Mouse (Mus musculus) stomach, embryonic 16.5 days (tissue): ENCODE measurements around the gene Arl3. TPM values are rescaled to one million over a fixed set of nuclear protein-coding genes. Genes with fewer than 3 reads are reported as not detected.

Experiments
- ATAC-seq: fragments of 200-750 bp; cut with Nextera tagmentation; 2 replicates; pipeline ENCODE4 v1.8.0; 2017; ENCODE audit warnings: moderate number of reproducible peaks, moderate TSS enrichment; ENCODE audit not compliant: insufficient read depth, low FRiP score
- H3K27ac ChIP-seq: fragments of 300-500 bp; sonication (generic); 2 replicates; pipeline ENCODE4 v1.5.1; 2014; ENCODE audit warnings: low read length
- H3K27me3 ChIP-seq: fragments of 300-500 bp; sonication (generic); 2 replicates; pipeline ENCODE4 v1.6.1; 2014; ENCODE audit warnings: low read length, control low read depth, mixed read lengths; ENCODE audit not compliant: control insufficient read depth, insufficient read depth
- H3K36me3 ChIP-seq: fragments of 300-500 bp; sonication (generic); 2 replicates; pipeline ENCODE4 v1.6.1; 2014; ENCODE audit warnings: low read length; ENCODE audit not compliant: control insufficient read depth, insufficient read depth
- H3K4me1 ChIP-seq: fragments of 300-500 bp; sonication (generic); 2 replicates; pipeline ENCODE4 v1.6.1; 2014; ENCODE audit warnings: low read length, control low read depth, mixed read lengths; ENCODE audit not compliant: control insufficient read depth, insufficient read depth
- H3K4me2 ChIP-seq: fragments of 300-500 bp; sonication (generic); 2 replicates; pipeline ENCODE4 v1.6.1; 2014; ENCODE audit warnings: low read depth, low read length, mixed read lengths
- H3K4me3 ChIP-seq: fragments of 300-500 bp; sonication (generic); replicated peaks from 2 replicates; pipeline ENCODE4 v1.5.1; 2014; ENCODE audit warnings: mild to moderate bottlenecking, low read length
- H3K9ac ChIP-seq: fragments of 300-500 bp; sonication (generic); 2 replicates; pipeline ENCODE4 v1.6.1; 2014; ENCODE audit warnings: low read length
- H3K9me3 ChIP-seq: fragments of 300-500 bp; sonication (generic); replicated peaks from 2 replicates; pipeline ENCODE4 v1.6.1; 2016; ENCODE audit warnings: low read length, control low read depth; ENCODE audit not compliant: control insufficient read depth
- WGBS: fragments of 180-500 bp; shearing (Covaris S2); extraction: QIAGEN DNeasy Blood & Tissue Kit; methylation state at CpG from one replicate; pipeline ENCODE4 v1.1.7; 2014; 5-methylcytosine and 5-hydroxymethylcytosine counted together
- polyA plus RNA-seq: library from polyadenylated mRNA; unstranded; fragments of >200 nt; fragmentation: Nextera tagmentation; extraction: Ambion mirVana; gene quantifications from 2 replicates; pipeline ENCODE4 v1.2.1, GENCODE M21; 2015

Arl3 gene
- polyA plus RNA-seq, 1 experiment from 2014 or later: 105 TPM

DNA sequence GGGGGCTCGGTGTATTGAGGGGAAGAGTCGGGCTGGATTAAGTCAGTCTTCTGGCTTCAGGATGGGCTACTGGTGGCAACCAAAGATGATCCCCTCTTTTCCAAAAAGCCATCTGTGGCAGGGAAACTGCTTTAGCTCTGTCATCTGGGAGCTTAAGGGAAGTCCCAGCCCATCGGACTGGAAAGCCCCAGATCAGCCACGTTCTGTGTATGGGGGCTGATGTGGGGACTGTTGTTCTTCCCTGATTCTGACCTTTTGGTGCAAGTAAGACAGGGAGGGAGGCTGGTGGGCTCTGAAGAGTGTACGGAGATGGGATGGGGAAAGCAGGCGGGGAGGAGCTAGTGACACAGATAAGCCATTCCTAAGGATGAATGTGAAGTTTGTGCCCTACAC, 48.9 kb downstream of the Arl3 start:
- Histone ChIP-seq H3K27ac (peak overlapping the region; percentile 83), H3K27me3 (no peaks in the 10 kb centered on the region), H3K4me3 (peak overlapping the region; percentile 12), H3K9me3 (no peaks in the 10 kb centered on the region), H3K4me2 (peak overlapping the region; percentile 50), H3K36me3 (no peaks in the 10 kb centered on the region), H3K4me1 (peaks cover 54% of the 10 kb centered on the region), H3K9ac (peak overlapping the region; percentile 52)
- no peak for ATAC-seq
- 13% methylated on average over 6 of the region's 6 CpGs for WGBS

DNA sequence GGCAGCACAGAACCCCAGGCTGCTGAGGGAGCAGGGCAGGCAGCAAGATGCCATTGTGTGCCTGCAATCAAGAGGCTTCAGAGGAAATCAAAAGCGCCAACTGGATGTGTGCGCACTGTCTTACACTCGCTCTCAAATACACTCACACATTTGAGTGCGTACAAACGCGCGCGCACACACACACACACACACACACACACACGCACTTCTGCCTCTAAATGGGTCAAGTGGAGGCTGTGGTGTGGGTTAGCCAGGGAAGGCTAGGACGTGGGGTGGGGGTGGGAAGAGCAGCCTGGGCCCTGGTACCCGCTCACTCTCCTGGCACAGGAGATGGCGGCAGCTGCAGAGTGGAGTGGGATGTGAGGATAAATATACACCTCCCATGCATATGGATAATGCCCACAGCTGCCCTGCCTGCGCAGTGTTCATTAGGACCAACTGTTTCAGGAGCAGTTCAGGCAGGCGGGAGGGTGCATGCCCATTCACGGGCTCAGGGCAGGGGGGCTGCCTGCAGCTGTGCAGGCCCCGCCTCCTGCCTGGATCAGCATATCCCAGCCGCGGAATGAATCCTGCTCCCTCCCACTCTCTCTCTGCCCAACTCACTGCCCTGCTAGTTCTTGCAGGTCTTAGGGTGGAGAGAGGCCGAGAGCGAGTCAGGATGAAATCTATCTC, 49.4 kb downstream of the Arl3 start:
- Histone ChIP-seq H3K4me1 (peaks cover 54% of the 10 kb centered on the region), H3K36me3 (no peaks in the 10 kb centered on the region), H3K9ac (peak overlapping the region; percentile 56), H3K9me3 (no peaks in the 10 kb centered on the region), H3K27ac (peak overlapping the region; percentile 83), H3K4me3 (peak overlapping the region; percentile 12), H3K4me2 (peak overlapping the region; percentile 50), H3K27me3 (no peaks in the 10 kb centered on the region)
- peak; percentile 75 for ATAC-seq
- WGBS: 11% methylated on average over 20 of the region's 20 CpGs

DNA sequence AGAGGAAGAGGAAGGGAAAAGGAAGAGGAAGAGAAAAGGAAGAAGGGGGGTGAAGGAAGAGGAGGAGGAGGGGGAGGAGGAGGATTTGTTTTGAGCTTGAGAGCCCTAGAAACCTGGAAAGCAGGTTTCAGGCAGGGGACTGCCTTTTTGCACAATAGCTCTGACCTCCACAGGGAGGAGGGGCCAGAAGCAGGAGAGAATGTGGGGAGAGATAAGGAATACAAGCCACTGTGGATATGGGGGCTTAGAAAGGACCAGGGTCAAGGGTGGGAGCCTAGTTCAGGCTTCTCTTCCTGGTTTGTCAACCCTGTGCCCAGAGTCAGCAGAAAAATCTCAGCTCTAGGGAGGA, 49.9 kb downstream of the Arl3 start:
- Histone ChIP-seq H3K9me3 (no peaks in the 10 kb centered on the region), H3K4me1 (peaks cover 55% of the 10 kb centered on the region), H3K27ac (peak overlapping the region; percentile 83), H3K4me2 (peak overlapping the region; percentile 50), H3K36me3 (no peaks in the 10 kb centered on the region), H3K9ac (peak overlapping the region; percentile 56; the same call in 1 of the 2 replicates), H3K27me3 (no peaks in the 10 kb centered on the region), H3K4me3 (no peak overlapping the region)
- no peak for ATAC-seq

DNA sequence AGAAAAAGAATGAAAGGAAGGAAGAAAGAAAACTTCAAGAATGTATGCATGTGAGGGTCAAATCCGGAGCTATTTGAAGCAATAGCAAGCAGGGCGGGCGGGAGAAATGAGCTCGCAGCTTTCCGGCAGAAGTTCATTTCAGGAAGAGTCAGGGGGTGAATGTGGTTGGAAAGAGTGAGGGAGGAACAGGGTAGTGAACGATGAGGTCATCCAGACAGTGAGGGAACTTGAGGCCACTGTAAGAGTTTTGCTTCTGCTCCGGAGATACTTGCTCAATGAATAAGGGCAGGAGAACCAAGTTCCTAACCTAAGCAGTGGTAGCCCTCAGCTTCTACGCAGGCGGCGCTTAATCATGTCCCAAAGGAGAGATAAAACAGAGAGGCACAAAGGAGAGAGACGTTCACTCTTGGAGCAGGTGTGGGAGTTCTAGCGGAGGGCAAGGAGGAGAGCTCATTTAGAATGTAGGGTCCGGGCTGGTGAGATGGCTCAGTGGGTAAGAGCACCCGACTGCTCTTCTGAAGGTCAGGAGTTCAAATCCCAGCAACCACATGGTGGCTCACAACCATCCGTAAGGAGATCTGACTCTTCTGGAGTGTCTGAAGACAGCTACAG, 50.5 kb downstream of the Arl3 start:
- Histone ChIP-seq H3K9me3 (no peaks in the 10 kb centered on the region), H3K4me3 (no peak overlapping the region), H3K27ac (peak overlapping the region; percentile 83), H3K9ac (no peak overlapping the region), H3K4me2 (no peak overlapping the region), H3K4me1 (peaks cover 55% of the 10 kb centered on the region), H3K36me3 (no peaks in the 10 kb centered on the region), H3K27me3 (no peaks in the 10 kb centered on the region)
- WGBS: 20% methylated on average over 15 of the region's 15 CpGs
- ATAC-seq: no peak

DNA sequence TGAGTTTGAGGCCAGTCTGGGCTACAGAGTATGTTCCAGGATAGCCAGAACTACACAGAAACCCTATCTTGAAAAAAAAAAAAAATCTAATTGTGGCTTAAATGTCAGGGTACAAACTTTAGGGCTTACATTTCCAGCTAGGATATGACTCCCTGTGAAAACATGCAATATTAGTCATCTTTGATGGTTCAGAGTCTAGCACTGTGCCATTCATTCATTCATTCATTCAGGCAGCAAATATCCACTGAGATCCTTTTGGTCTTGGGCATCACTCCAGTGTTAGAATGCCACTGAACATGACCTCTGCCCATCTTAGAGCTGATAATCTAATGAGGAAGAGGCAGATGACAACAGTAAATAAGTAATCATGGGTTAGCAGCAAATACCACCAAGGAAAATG, 51.3 kb downstream of the Arl3 start:
- Histone ChIP-seq H3K9ac (no peak overlapping the region), H3K9me3 (no peaks in the 10 kb centered on the region), H3K4me2 (no peak overlapping the region), H3K36me3 (no peaks in the 10 kb centered on the region), H3K27ac (no peak overlapping the region), H3K4me3 (no peak overlapping the region), H3K4me1 (peaks cover 64% of the 10 kb centered on the region), H3K27me3 (no peaks in the 10 kb centered on the region)
- no peak for ATAC-seq

DNA sequence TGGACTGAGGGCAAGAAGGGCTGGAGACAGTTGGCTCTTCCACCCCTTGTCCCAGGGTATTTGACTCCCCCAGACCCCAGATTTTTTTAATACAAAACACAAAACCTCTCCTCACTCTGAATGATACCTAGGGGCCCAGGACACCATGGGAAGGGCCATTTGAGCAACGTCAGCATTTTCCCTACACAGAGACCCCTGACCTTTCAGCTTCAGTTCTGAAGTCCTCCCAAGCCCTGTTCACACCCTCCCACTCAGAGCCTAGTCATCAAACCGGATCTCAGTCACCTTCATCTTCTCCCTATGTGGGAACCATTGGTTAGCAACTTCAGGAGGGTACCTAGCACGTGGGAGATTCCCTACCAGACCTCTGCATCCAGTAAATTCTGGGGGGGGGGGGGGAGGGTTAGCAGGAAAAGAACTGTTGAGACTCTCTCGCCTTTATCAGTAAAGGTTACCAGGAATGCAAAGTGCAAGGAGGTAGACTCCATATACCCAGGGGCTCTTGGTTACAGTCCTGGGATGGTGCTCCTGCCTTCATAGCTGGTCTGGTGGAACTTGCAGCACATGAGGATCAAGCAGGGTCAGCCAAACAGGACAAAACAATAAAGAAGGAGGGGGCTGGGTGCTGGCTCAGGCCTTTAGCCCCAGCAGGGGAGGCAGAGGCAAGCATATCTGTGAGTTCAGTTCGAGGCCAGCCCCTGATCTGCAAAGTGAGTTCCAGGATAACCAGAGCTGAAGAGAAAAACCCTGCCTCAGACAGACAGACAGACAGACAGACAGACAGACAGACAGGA, 54.0 kb downstream of the Arl3 start:
- Histone ChIP-seq H3K4me3 (no peak overlapping the region), H3K27ac (peak overlapping the region; percentile 77), H3K9me3 (no peaks in the 10 kb centered on the region), H3K4me2 (peak overlapping the region; percentile 55), H3K36me3 (peaks cover 16% of the 10 kb centered on the region), H3K4me1 (peaks cover 48% of the 10 kb centered on the region), H3K9ac (peak overlapping the region; percentile 63; the same call in 1 of the 2 replicates), H3K27me3 (no peaks in the 10 kb centered on the region)
- WGBS: 20% methylated on average over 5 of the region's 5 CpGs
- ATAC-seq: no peak

DNA sequence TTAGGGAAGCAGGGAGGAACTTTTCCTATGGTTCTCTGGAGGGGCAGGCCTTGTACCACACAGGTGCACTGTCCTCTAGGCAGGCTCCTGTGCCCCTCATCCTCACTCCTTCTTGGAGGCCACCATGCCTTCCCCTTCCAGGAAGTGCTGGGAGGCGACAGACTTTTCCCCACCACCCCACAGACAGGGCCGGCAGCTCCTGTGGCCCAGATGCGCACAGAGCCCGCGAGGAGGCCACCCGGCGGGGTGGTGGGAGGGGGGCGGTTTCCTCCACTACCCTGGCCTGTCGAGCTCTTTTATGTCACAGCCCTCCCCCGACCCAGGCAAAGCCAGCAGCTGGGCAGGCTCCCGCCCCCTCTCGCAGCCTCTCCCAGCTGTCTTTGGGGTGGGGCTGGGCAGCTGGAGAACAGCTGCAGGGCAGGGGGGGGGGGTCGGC, 54.6 kb downstream of the Arl3 start:
- H3K4me3 ChIP-seq: peak overlapping the region; percentile 19
- peak overlapping the region; percentile 63 for H3K9ac ChIP-seq
- H3K27me3 ChIP-seq: no peaks in the 10 kb centered on the region
- peak; percentile 75 for ATAC-seq
- peaks cover 21% of the 10 kb centered on the region for H3K36me3 ChIP-seq
- no peaks in the 10 kb centered on the region for H3K9me3 ChIP-seq
- peak overlapping the region; percentile 55 for H3K4me2 ChIP-seq
- peaks cover 42% of the 10 kb centered on the region for H3K4me1 ChIP-seq
- H3K27ac ChIP-seq: peak overlapping the region; percentile 77
- under 1% methylated on average over 12 of the region's 13 CpGs for WGBS

DNA sequence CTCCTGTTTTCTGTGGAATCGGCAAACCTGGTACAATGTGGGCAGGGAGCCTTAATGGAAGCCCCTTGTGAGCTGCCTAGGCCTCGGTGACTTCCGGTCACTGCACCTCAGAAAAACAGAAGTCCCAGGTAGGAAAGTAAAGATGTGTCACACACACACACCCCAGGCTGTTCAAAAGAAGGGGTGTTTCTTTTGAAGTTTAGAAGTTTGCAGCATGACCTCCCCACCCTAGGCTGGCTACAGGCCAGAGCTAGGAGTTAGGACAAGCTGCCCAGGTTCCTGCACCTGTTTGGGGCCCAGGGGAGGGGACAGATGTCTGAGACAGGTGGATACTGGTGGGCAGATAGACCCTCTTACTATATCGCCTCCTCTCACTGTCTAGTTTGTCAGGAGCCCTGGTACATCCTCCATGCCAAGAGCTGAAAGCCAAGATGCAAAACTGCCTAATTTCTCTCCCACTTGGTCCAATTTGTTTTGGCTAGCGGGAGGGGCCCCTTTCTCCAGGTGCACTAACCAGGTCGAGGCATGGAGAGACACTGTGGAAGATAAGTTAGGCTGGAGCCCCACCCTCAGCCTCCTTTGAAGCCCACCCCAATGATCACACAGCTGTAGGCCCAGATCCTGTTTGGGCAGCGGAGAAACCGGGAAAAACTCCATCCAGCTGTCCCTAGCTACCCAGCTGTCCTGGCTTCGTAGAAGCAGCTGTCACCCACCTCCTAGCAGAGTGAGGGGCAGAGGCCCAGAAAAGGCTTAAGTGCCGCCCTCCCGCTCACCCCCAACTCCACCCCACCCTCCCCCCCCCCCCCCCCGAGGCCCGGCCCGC, 55.3 kb downstream of the Arl3 start:
- peak overlapping the region; percentile 55 for H3K4me2 ChIP-seq
- H3K27me3 ChIP-seq: no peaks in the 10 kb centered on the region
- peaks cover 36% of the 10 kb centered on the region for H3K4me1 ChIP-seq
- H3K9ac ChIP-seq: peak overlapping the region; percentile 63
- peaks cover 25% of the 10 kb centered on the region for H3K36me3 ChIP-seq
- H3K27ac ChIP-seq: peak overlapping the region; percentile 77
- no peak overlapping the region; the same call in 1 of the 2 replicates for H3K4me3 ChIP-seq
- ATAC-seq: peak; percentile 31; the same call in 1 of the 2 replicates
- H3K9me3 ChIP-seq: no peaks in the 10 kb centered on the region
- 27% methylated on average over 9 of the region's 14 CpGs for WGBS
